Mouse (Mus musculus): ENCODE results near the gene Slc25a45.

Gene Slc25a45

GRCm38 (mm10) chr19:5929634-5930596 lies 52.3 kb downstream of the Slc25a45 start:
- no peak for DNase-seq (ENCODE audit: low spot score)

GRCm38 (mm10) chr19:5935266-5935665 lies 57.7 kb downstream of the Slc25a45 start:
- DNase-seq (ENCODE audit: low spot score) = peak; percentile 44

Data from embryo, embryonic 10 days (tissue).